Mouse (Mus musculus) small intestine, adult 2 months (tissue): ENCODE results near the gene Sema4c. TPM values are rescaled to one million over a fixed set of nuclear protein-coding genes. Genes with fewer than 3 reads are reported as not detected.
"Not testable (repeated sequence)": the region's sequence is repeated elsewhere in the genome, so short reads cannot be mapped to it uniquely, and the experiment has no call there.

ENCODE experiments used
- H3K27ac ChIP-seq: fragments of 200-500 bp; 2 replicates; pipeline ENCODE4 v1.5.1; 2012; ENCODE audit warnings: low read depth, low read length, control low read depth, inconsistent platforms; ENCODE audit not compliant: insufficient read depth
- H3K27me3 ChIP-seq: fragments of 200-500 bp; 2 replicates; pipeline ENCODE4 v1.6.1; 2012; ENCODE audit warnings: mild to moderate bottlenecking, moderate library complexity, low read length, inconsistent platforms; ENCODE audit not compliant: control insufficient read depth, insufficient read depth
- H3K36me3 ChIP-seq: fragments of 200-500 bp; 2 replicates; pipeline ENCODE4 v1.6.1; 2012; ENCODE audit warnings: mild to moderate bottlenecking, low read length, control low read depth, inconsistent platforms; ENCODE audit not compliant: control insufficient read depth, insufficient read depth
- H3K4me1 ChIP-seq: fragments of 200-500 bp; 2 replicates; pipeline ENCODE4 v1.6.1; 2012; ENCODE audit warnings: low read length, inconsistent platforms, mixed read lengths; ENCODE audit not compliant: control insufficient read depth, insufficient read depth, insufficient read length
- H3K4me3 ChIP-seq: fragments of 200-500 bp; 2 replicates; pipeline ENCODE4 v1.5.1; 2012; ENCODE audit warnings: low read depth, mild to moderate bottlenecking, control low read depth, inconsistent platforms, low read length, moderate library complexity
- CTCF ChIP-seq: fragments of 200-500 bp; IDR thresholded peaks from 2 replicates; pipeline ENCODE4 v1.5.1; 2012; ENCODE audit warnings: low read depth, mild to moderate bottlenecking, control low read depth, inconsistent platforms, low read length, moderate library complexity, mixed read lengths; ENCODE audit not compliant: insufficient replicate concordance, insufficient read length; ENCODE audit errors: extremely low read depth
- POLR2A ChIP-seq: fragments of 200-500 bp; IDR thresholded peaks from 2 replicates; pipeline ENCODE4 v1.6.1; 2012; ENCODE audit warnings: low read depth, mild to moderate bottlenecking, control low read depth, inconsistent platforms, low read length, moderate library complexity
- WGBS: fragments of 180-500 bp; shearing (Covaris S2); methylation state at CpG from one replicate; pipeline ENCODE4 v1.1.7; 2018; 5-methylcytosine and 5-hydroxymethylcytosine counted together
- polyA plus RNA-seq: library from polyadenylated mRNA; depleted of rRNA; stranded (reverse); fragments of >200 nt; gene quantifications from 2 replicates; pipeline ENCODE4 v1.2.3, GENCODE M21; 2012

Sema4c gene
- polyA plus RNA-seq, 1 experiment = 6.0 TPM

DNA sequence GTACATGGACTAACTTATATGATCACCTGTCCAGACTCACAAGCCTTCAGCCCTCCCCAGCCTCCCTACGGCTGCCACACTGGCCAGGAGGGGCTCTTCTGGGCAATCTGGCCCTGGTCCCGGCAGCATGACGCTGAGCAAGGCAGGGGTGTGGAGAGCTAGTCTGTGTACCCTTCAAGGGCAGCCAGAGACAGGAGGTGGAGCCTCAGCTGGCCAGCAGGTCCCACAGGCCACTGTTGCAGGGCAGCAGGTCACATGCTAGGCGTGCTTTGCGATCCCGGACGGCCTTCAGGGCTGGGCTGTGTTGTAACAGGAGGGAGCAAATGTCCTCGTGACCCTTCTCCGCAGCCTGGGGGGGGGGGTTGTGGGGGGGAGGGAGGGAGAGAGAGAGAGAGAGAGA, 19.0 kb downstream of the Sema4c start, which contains the start of gene Gm42417:
TSS of gene Gm42417 (minus strand) at position 244 of the 400 bp plus-strand sequence.
- H3K27ac ChIP-seq = no peak within 1 kb of the TSS
- H3K4me1 ChIP-seq = no peaks in the 10 kb centered on the region
- TF ChIP-seq CTCF (no peak), POLR2A (no peak)
- H3K36me3 ChIP-seq = peaks cover 16% of the 10 kb centered on the region
- H3K27me3 ChIP-seq = no peaks in the 10 kb centered on the region
- WGBS = 67% methylated on average over 9 of the region's 9 CpGs
- no peak within 1 kb of the TSS for H3K4me3 ChIP-seq

DNA sequence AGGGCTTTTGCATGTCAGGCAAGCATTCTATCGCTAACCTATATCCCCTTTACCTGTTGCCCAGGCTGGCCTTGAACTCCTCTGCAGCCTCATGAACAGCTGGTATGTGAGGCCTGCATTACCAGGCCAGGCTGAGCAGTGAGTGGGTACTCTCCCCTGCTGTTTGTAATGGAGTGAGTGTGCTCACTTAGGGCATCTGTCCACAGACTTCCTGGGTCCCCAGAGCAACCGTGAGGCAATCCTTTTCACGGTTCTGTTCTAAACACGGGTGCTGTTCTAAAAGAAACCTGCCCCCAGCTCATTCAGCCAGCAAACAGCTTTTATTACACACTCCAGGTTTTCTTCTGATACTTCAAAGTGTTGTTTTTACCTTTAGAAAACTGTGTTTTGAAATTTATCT, 19.4 kb downstream of the Sema4c start:
- Histone ChIP-seq H3K27ac (no peak overlapping the region), H3K27me3 (no peaks in the 10 kb centered on the region), H3K36me3 (peaks cover 16% of the 10 kb centered on the region), H3K4me3 (no peak overlapping the region), H3K4me1 (no peaks in the 10 kb centered on the region)
- TF ChIP-seq POLR2A (no peak), CTCF (no peak)
- 69% methylated on average over 4 of the region's 4 CpGs for WGBS

DNA sequence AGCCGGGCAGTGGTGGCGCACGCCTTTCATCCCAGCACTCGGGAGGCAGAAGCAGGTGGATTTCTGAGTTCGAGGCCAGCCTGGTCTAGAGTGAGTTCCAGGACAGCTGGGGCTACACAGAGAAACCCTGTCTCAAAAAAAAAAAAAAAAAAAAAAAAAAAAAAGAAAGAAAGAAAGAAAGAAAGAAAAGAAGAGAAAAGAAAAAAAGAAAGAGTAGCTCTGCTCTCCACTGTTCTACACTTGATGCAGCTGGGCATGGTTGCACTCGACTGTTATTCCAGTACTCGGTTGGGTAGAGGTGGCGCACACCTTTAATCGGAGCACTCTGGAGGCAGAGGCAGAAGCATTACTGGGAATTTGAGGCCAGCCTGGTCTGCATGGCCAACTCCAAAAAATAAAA, 21.4 kb downstream of the Sema4c start, which contains the start of gene Ankrd23:
TSS of gene Ankrd23 (minus strand) at position 101 of the 400 bp plus-strand sequence.
- H3K4me3 ChIP-seq, H3K4me1 ChIP-seq, H3K27me3 ChIP-seq, H3K27ac ChIP-seq: not testable (repeated sequence)
- peaks cover 14% of the 10 kb centered on the region for H3K36me3 ChIP-seq
- 94% methylated on average over 9 of the region's 9 CpGs for WGBS

DNA sequence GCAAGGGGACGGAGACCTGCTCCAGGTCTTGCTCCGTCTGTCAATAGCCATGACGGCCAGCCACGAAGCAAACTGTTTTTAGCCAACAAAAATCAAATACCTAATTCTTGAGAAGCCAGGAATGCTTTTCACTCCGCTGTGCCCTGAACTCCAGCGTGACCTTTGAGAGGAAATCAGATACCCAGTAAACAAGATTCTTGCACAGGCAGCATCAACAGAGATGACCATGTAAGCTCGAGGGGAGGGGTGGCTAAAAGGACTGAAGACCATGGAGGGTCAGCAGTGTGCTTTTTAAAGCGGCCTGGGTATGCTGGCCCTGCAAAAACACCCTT, 21.8 kb downstream of the Sema4c start:
- 76% methylated on average over 8 of the region's 8 CpGs for WGBS
- no peak overlapping the region for H3K4me3 ChIP-seq
- H3K27me3 ChIP-seq = no peaks in the 10 kb centered on the region
- H3K4me1 ChIP-seq = no peaks in the 10 kb centered on the region
- peaks cover 11% of the 10 kb centered on the region for H3K36me3 ChIP-seq
- H3K27ac ChIP-seq = no peak overlapping the region
- TF ChIP-seq POLR2A (no peak), CTCF (no peak)

DNA sequence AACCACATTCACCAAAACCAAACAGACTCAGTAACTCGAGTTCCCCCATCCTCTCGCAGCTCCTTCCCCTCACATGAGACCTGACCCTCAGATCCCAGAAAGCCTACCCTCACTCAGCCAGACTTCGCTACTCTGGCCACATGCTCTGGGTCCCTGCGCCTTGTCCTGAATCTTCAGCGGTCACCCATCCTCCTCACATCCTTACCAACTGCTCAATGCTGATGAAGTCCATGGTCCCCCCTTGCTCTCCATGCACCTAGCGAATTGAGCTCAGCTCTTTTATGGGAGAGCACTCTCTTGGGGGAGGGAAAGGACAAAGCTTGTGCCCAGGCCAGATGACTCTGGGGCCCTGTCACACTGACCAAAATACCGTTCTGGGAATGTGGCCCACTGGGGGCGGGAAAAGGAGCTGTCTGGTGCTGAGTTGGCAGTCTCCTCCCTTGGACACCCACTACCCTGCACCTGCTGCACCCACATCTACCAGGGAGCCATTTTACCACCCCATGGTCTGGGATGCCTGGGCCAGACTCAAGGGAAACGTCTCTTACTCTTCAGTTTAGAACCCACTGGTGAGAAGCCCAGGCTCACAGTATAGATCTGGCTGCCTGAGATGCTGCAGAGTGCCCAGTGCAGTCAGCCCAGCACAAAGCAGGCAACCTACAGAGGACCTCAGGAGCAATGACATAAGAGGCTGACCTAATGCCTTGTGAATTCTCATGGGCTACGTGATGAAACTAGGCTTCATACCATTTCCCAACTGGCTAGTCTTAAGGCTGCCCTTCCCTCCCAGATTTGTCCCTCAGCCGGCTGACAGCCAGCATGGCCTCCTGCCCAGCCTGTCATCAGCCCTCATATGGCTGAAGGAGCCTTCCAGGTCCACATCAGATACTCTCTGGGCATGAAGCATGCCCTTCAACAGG, 22.4 kb downstream of the Sema4c start:
- Histone ChIP-seq H3K4me1 (no peaks in the 10 kb centered on the region), H3K27me3 (no peaks in the 10 kb centered on the region), H3K36me3 (peaks cover 6% of the 10 kb centered on the region), H3K27ac (no peak overlapping the region), H3K4me3 (no peak overlapping the region)
- WGBS = 84% methylated on average over 11 of the region's 11 CpGs
- no peak for TF ChIP-seq POLR2A
- TF ChIP-seq CTCF = no peak

DNA sequence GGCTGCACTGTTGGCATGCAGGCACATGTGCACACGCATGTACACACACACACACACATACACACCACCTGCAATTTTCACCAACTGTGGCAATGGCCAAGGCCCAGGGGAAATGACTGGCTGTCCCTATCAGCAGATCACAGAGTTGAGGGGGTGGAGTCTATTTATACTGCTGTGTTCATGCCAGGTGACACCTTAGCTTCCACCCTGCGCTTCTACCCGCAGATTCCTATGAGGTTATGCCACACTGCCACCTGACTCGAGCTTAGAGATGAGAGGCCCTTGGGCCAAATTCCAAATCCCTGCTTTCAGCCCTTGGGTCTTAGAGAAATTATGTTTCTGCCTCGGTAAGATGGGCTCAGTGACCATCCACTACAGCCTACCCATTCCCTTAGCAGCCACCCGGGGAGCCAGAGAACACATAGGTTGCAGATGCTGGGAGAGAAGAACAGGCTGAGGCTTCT, 23.5 kb downstream of the Sema4c start:
- TF ChIP-seq POLR2A = no peak
- TF ChIP-seq CTCF = no peak
- no peaks in the 10 kb centered on the region for H3K4me1 ChIP-seq
- H3K27me3 ChIP-seq = no peaks in the 10 kb centered on the region
- WGBS = 24% methylated on average over 6 of the region's 6 CpGs
- H3K4me3 ChIP-seq = no peak overlapping the region
- H3K36me3 ChIP-seq = peaks cover 4% of the 10 kb centered on the region
- H3K27ac ChIP-seq = no peak overlapping the region

DNA sequence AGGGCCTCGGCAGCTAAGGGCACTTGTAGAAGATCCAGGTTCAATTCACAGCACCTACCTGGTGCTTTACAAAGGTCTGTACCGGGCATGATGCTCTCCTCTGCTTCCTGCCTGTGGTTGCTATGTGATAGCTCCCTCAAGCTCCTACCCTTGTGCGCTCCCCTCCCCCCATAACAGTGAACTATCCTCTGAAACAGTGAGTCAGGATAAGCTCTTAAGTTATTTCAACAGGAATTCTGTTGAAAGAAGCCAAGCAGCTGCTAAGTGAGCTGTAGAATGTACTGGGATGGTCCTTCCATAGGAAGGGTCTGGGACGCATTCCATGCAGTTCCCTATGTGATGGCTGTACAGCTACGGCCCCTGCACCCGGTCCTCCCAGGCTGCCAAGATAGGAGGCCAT, 24.6 kb downstream of the Sema4c start:
- H3K27me3 ChIP-seq = no peaks in the 10 kb centered on the region
- no peak overlapping the region for H3K27ac ChIP-seq
- no peaks in the 10 kb centered on the region for H3K4me1 ChIP-seq
- 89% methylated on average over 6 of the region's 6 CpGs for WGBS
- H3K36me3 ChIP-seq = peaks cover under 1% of the 10 kb centered on the region; the same call in 1 of the 2 replicates
- H3K4me3 ChIP-seq = no peak overlapping the region
- TF ChIP-seq POLR2A (no peak), CTCF (no peak)
